Mouse (Mus musculus): ENCODE results near the gene Ano6. TPM values are rescaled to one million over a fixed set of nuclear protein-coding genes. Genes with fewer than 3 reads are reported as not detected.

Gene Ano6
- polyA plus RNA-seq, 1 experiment from 2014 or later: 66.2 TPM

GRCm38 (mm10) chr15:95772861-95773836, 17.5 kb upstream of the Ano6 start:
- no peak for ATAC-seq (replicated peaks; ENCODE audit: low FRiP score, low TSS enrichment, low read depth)

GRCm38 (mm10) chr15:95774197-95774596, 16.4 kb upstream of the Ano6 start:
- H3K9ac ChIP-seq (ENCODE audit: low read length): no peak overlapping the region
- no peak overlapping the region for H3K4me3 ChIP-seq (ENCODE audit: low read depth, low read length)
- H3K36me3 ChIP-seq (ENCODE audit: control insufficient read depth, insufficient read depth, low read length): no peaks in the 10 kb centered on the region
- DNase-seq (ENCODE audit: low spot score) (no peak), ATAC-seq (replicated peaks; ENCODE audit: low FRiP score, low TSS enrichment, low read depth) (no peak)
- H3K27ac ChIP-seq (ENCODE audit: low read depth): no peak overlapping the region
- no peak overlapping the region; the same call in 1 of the 2 replicates for H3K4me2 ChIP-seq (ENCODE audit: low read length)
- H3K9me3 ChIP-seq (ENCODE audit: control insufficient read depth, low read length): no peaks in the 10 kb centered on the region
- no peaks in the 10 kb centered on the region for H3K27me3 ChIP-seq (replicated peaks; ENCODE audit: control insufficient read depth, insufficient read depth, low read length)
- 68% methylated on average over 6 of the region's 6 CpGs for WGBS
- H3K4me1 ChIP-seq (replicated peaks; ENCODE audit: control insufficient read depth, insufficient read depth, low read length): no peaks in the 10 kb centered on the region

More at GRCm38 (mm10) chr15:95772861-95773836, 17.5 kb upstream of the Ano6 start:
- Histone ChIP-seq H3K36me3 (ENCODE audit: control insufficient read depth, insufficient read depth, low read length) (no peaks in the 10 kb centered on the region), H3K9me3 (ENCODE audit: control insufficient read depth, low read length) (no peaks in the 10 kb centered on the region), H3K4me1 (replicated peaks; ENCODE audit: control insufficient read depth, insufficient read depth, low read length) (no peaks in the 10 kb centered on the region), H3K4me3 (ENCODE audit: low read depth, low read length) (no peak overlapping the region), H3K9ac (ENCODE audit: low read length) (no peak overlapping the region), H3K27me3 (replicated peaks; ENCODE audit: control insufficient read depth, insufficient read depth, low read length) (no peaks in the 10 kb centered on the region), H3K4me2 (ENCODE audit: low read length) (no peak overlapping the region), H3K27ac (ENCODE audit: low read depth) (no peak overlapping the region)
- WGBS: 64% methylated on average over 14 of the region's 14 CpGs
- DNase-seq (ENCODE audit: low spot score): peak; percentile 79

DNA sequence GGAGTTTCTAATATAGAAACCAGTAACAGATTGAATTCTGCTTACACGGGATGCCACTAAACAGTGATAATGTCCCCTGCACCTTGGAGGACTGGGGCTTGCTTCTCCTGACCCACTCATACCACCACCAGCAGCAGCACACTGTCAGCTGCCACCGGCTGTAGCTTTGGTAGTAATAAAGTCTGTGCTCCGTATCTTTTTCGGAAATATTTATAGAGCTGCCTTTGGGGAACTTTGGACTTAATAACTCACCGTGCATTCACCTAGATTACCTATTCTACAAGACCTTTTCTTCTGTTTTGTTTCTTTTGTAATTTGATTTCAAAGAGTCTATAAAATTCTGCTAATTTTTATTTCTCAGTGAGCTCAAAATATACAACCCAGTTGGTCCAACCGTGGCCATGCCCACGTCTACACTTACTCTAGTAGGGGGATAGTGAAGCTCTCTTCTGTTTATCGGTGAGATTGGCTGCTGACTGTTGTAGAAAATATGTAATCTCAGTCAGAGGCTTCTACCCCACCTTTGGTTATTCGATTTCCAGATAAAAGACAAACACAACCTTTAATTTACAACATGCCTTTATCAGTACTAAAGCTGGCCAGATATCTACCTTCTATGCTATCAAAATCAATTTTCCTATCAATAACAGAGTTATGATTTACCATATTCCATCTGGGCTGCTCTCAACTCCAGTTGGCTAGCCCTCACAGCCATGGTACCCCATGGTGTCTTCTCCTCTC, 15.8 kb upstream of the Ano6 start:
- Histone ChIP-seq H3K27ac (ENCODE audit: low read depth) (no peak overlapping the region), H3K27me3 (replicated peaks; ENCODE audit: control insufficient read depth, insufficient read depth, low read length) (no peaks in the 10 kb centered on the region), H3K4me3 (ENCODE audit: low read depth, low read length) (no peak overlapping the region), H3K36me3 (ENCODE audit: control insufficient read depth, insufficient read depth, low read length) (no peaks in the 10 kb centered on the region), H3K9me3 (ENCODE audit: control insufficient read depth, low read length) (no peaks in the 10 kb centered on the region), H3K9ac (ENCODE audit: low read length) (no peak overlapping the region), H3K4me2 (ENCODE audit: low read length) (no peak overlapping the region), H3K4me1 (replicated peaks; ENCODE audit: control insufficient read depth, insufficient read depth, low read length) (no peaks in the 10 kb centered on the region)
- DNase-seq (ENCODE audit: low spot score): no peak
- ATAC-seq (replicated peaks; ENCODE audit: low FRiP score, low TSS enrichment, low read depth): no peak
- 71% methylated on average over 9 of the region's 9 CpGs for WGBS

- DNase-seq (ENCODE audit: low spot score): no peak
- 90% methylated on average over 2 of the region's 2 CpGs for WGBS
Measured at GRCm38 (mm10) chr15:95777743-95778142, 12.9 kb upstream of the Ano6 start.

DNA sequence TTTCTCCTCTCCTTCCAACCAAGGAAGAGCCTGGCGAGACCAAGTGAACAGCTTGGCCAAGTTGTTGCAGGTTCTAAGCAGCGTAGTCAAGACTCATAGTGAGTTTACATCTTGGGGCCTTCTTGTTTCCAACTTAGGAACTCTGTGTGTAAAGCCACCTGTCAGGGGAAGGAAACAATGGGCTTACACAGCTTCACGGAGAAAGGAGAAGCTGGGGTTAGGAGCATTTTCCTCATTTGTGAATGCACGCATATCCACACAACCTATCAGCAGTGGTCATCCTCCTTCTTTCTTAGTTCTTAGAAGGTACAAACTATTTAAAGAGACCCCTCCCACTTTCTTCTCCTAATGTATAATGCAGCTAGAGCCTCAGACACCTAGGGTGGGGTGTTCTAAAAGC, 11.9 kb upstream of the Ano6 start:
- no peaks in the 10 kb centered on the region for H3K27me3 ChIP-seq (replicated peaks; ENCODE audit: control insufficient read depth, insufficient read depth, low read length)
- no peak overlapping the region for H3K9ac ChIP-seq (ENCODE audit: low read length)
- no peak overlapping the region for H3K4me2 ChIP-seq (ENCODE audit: low read length)
- H3K9me3 ChIP-seq (ENCODE audit: control insufficient read depth, low read length): no peaks in the 10 kb centered on the region
- no peak for ATAC-seq (replicated peaks; ENCODE audit: low FRiP score, low TSS enrichment, low read depth)
- H3K4me1 ChIP-seq (replicated peaks; ENCODE audit: control insufficient read depth, insufficient read depth, low read length): no peaks in the 10 kb centered on the region
- WGBS: 87% methylated on average over 4 of the region's 4 CpGs
- H3K4me3 ChIP-seq (ENCODE audit: low read depth, low read length): no peak overlapping the region
- H3K36me3 ChIP-seq (ENCODE audit: control insufficient read depth, insufficient read depth, low read length): no peaks in the 10 kb centered on the region
- no peak for DNase-seq (ENCODE audit: low spot score)
- H3K27ac ChIP-seq (ENCODE audit: low read depth): no peak overlapping the region

More at GRCm38 (mm10) chr15:95777743-95778142, 12.9 kb upstream of the Ano6 start:
- H3K36me3 ChIP-seq (ENCODE audit: control insufficient read depth, insufficient read depth, low read length): no peaks in the 10 kb centered on the region
- ATAC-seq (replicated peaks; ENCODE audit: low FRiP score, low TSS enrichment, low read depth): no peak
- H3K9me3 ChIP-seq (ENCODE audit: control insufficient read depth, low read length): no peaks in the 10 kb centered on the region
- H3K27me3 ChIP-seq (replicated peaks; ENCODE audit: control insufficient read depth, insufficient read depth, low read length): no peaks in the 10 kb centered on the region
- no peaks in the 10 kb centered on the region for H3K4me1 ChIP-seq (replicated peaks; ENCODE audit: control insufficient read depth, insufficient read depth, low read length)
- H3K4me3 ChIP-seq (ENCODE audit: low read depth, low read length): no peak overlapping the region
- no peak overlapping the region for H3K4me2 ChIP-seq (ENCODE audit: low read length)
- H3K27ac ChIP-seq (ENCODE audit: low read depth): no peak overlapping the region
- no peak overlapping the region for H3K9ac ChIP-seq (ENCODE audit: low read length)

GRCm38 (mm10) chr15:95786624-95787023, 4.0 kb upstream of the Ano6 start:
- 0 out of 2 replicates have a peak, but pooled peaks cover 9% of the 10 kb centered on the region for H3K4me1 ChIP-seq (replicated peaks; ENCODE audit: control insufficient read depth, insufficient read depth, low read length)
- 88% methylated on average over 4 of the region's 4 CpGs for WGBS
- no peaks in the 10 kb centered on the region for H3K27me3 ChIP-seq (replicated peaks; ENCODE audit: control insufficient read depth, insufficient read depth, low read length)
- H3K27ac ChIP-seq (ENCODE audit: low read depth): no peak overlapping the region
- no peaks in the 10 kb centered on the region for H3K9me3 ChIP-seq (ENCODE audit: control insufficient read depth, low read length)
- no peak for DNase-seq (ENCODE audit: low spot score)
- H3K9ac ChIP-seq (ENCODE audit: low read length): no peak overlapping the region
- ATAC-seq (replicated peaks; ENCODE audit: low FRiP score, low TSS enrichment, low read depth): no peak
- H3K36me3 ChIP-seq (ENCODE audit: control insufficient read depth, insufficient read depth, low read length): no peaks in the 10 kb centered on the region
- no peak overlapping the region for H3K4me3 ChIP-seq (ENCODE audit: low read depth, low read length)
- H3K4me2 ChIP-seq (ENCODE audit: low read length): no peak overlapping the region

- no peak for ATAC-seq (replicated peaks; ENCODE audit: low FRiP score, low TSS enrichment, low read depth)
- Histone ChIP-seq H3K27ac (ENCODE audit: low read depth) (no peak overlapping the region), H3K36me3 (ENCODE audit: control insufficient read depth, insufficient read depth, low read length) (no peaks in the 10 kb centered on the region), H3K9ac (ENCODE audit: low read length) (no peak overlapping the region), H3K4me3 (ENCODE audit: low read depth, low read length) (no peak overlapping the region), H3K4me1 (replicated peaks; ENCODE audit: control insufficient read depth, insufficient read depth, low read length) (peaks cover 17% of the 10 kb centered on the region; the same call in 1 of the 2 replicates), H3K27me3 (replicated peaks; ENCODE audit: control insufficient read depth, insufficient read depth, low read length) (no peaks in the 10 kb centered on the region), H3K4me2 (ENCODE audit: low read length) (no peak overlapping the region), H3K9me3 (ENCODE audit: control insufficient read depth, low read length) (no peaks in the 10 kb centered on the region)
- no peak for DNase-seq (ENCODE audit: low spot score)
- WGBS: 63% methylated on average over 3 of the region's 3 CpGs
Measured at GRCm38 (mm10) chr15:95787578-95787977, 3.1 kb upstream of the Ano6 start.

- 19% methylated on average over 32 of the region's 32 CpGs for WGBS
- no peaks in the 10 kb centered on the region for H3K9me3 ChIP-seq (ENCODE audit: control insufficient read depth, low read length)
- peak overlapping the region; percentile 73 for H3K4me3 ChIP-seq (ENCODE audit: low read depth, low read length)
- H3K27me3 ChIP-seq (replicated peaks; ENCODE audit: control insufficient read depth, insufficient read depth, low read length): no peaks in the 10 kb centered on the region
- peak overlapping the region; percentile 85 for H3K27ac ChIP-seq (ENCODE audit: low read depth)
- peak; percentile 29; the same call in 1 of the 2 replicates for ATAC-seq (replicated peaks; ENCODE audit: low FRiP score, low TSS enrichment, low read depth)
- peak overlapping the region; percentile 86 for H3K4me2 ChIP-seq (ENCODE audit: low read length)
- no peak for DNase-seq (ENCODE audit: low spot score)
- H3K4me1 ChIP-seq (replicated peaks; ENCODE audit: control insufficient read depth, insufficient read depth, low read length): peaks cover 37% of the 10 kb centered on the region
- H3K9ac ChIP-seq (ENCODE audit: low read length): peak overlapping the region; percentile 94
- no peaks in the 10 kb centered on the region; the same call in 1 of the 2 replicates for H3K36me3 ChIP-seq (ENCODE audit: control insufficient read depth, insufficient read depth, low read length)
Measured at GRCm38 (mm10) chr15:95789562-95790528, 798 bp upstream of the Ano6 start.
